Mouse (Mus musculus): ENCODE data around the gene Ints11. TPM values are rescaled to one million over a fixed set of nuclear protein-coding genes. Genes with fewer than 3 reads are reported as not detected.

The Ints11 gene
- 17.5 and 25.1 TPM in 2 replicates for total RNA-seq (2017)

GRCm38 (mm10) chr4:155869317-155870033 is at the start of gene Ints11, which contains the start of gene Cptp:
TSS of gene Ints11 (plus strand) at chr4:155869546.
TSS of gene Cptp (minus strand) at chr4:155869440.
- ATAC-seq (replicated peaks; ENCODE audit: low read depth, poor library complexity, severe bottlenecking), result peak; percentile 96

- ATAC-seq (replicated peaks; ENCODE audit: low read depth, poor library complexity, severe bottlenecking), result 0 out of 2 replicates have a peak, but pooled peaks have one; percentile 29
These were observed 48.3 kb upstream of the Ints11 start for GRCm38 (mm10) chr4:155821025-155821424.

- no peak for ATAC-seq (replicated peaks; ENCODE audit: low read depth, poor library complexity, severe bottlenecking)
These were observed 45.9 kb upstream of the Ints11 start for GRCm38 (mm10) chr4:155823443-155823842.

GRCm38 (mm10) chr4:155829866-155830265 is 39.5 kb upstream of the Ints11 start:
- ATAC-seq (replicated peaks; ENCODE audit: low read depth, poor library complexity, severe bottlenecking), result no peak

GRCm38 (mm10) chr4:155830596-155830995 is 38.8 kb upstream of the Ints11 start:
- ATAC-seq (replicated peaks; ENCODE audit: low read depth, poor library complexity, severe bottlenecking), result no peak

GRCm38 (mm10) chr4:155831205-155831766 is 38.1 kb upstream of the Ints11 start, which contains the start of gene Aurkaip1:
TSS of gene Aurkaip1 (plus strand) at chr4:155831272.
- peak; percentile 87 for ATAC-seq (replicated peaks; ENCODE audit: low read depth, poor library complexity, severe bottlenecking)

- ATAC-seq (replicated peaks; ENCODE audit: low read depth, poor library complexity, severe bottlenecking), result no peak
These were observed 37.5 kb upstream of the Ints11 start for GRCm38 (mm10) chr4:155831831-155832230.

- no peak for ATAC-seq (replicated peaks; ENCODE audit: low read depth, poor library complexity, severe bottlenecking)
These were observed 37.0 kb upstream of the Ints11 start for GRCm38 (mm10) chr4:155832321-155832720.

GRCm38 (mm10) chr4:155833234-155833633 is 36.1 kb upstream of the Ints11 start:
- no peak for ATAC-seq (replicated peaks; ENCODE audit: low read depth, poor library complexity, severe bottlenecking)

- peak; percentile 48 for ATAC-seq (replicated peaks; ENCODE audit: low read depth, poor library complexity, severe bottlenecking)
These were observed 35.5 kb upstream of the Ints11 start for GRCm38 (mm10) chr4:155833836-155834235.

GRCm38 (mm10) chr4:155837404-155838010 is 31.8 kb upstream of the Ints11 start:
- peak; percentile 37 for ATAC-seq (replicated peaks; ENCODE audit: low read depth, poor library complexity, severe bottlenecking)

GRCm38 (mm10) chr4:155838187-155839153 is 30.9 kb upstream of the Ints11 start:
- ATAC-seq (replicated peaks; ENCODE audit: low read depth, poor library complexity, severe bottlenecking), result no peak

- no peak for ATAC-seq (replicated peaks; ENCODE audit: low read depth, poor library complexity, severe bottlenecking)
These were observed 29.8 kb upstream of the Ints11 start, which contains the start of gene Mxra8 for GRCm38 (mm10) chr4:155839483-155839910. TSS of gene Mxra8 (plus strand) at chr4:155839680.

GRCm38 (mm10) chr4:155840076-155841002 is 29.0 kb upstream of the Ints11 start:
- ATAC-seq (replicated peaks; ENCODE audit: low read depth, poor library complexity, severe bottlenecking), result no peak

- ATAC-seq (replicated peaks; ENCODE audit: low read depth, poor library complexity, severe bottlenecking), result peak; percentile 64
These were observed 28.3 kb upstream of the Ints11 start for GRCm38 (mm10) chr4:155841003-155841454.

- ATAC-seq (replicated peaks; ENCODE audit: low read depth, poor library complexity, severe bottlenecking), result no peak
These were observed 27.6 kb upstream of the Ints11 start for GRCm38 (mm10) chr4:155841651-155842270.

- no peak for ATAC-seq (replicated peaks; ENCODE audit: low read depth, poor library complexity, severe bottlenecking)
These were observed 26.1 kb upstream of the Ints11 start for GRCm38 (mm10) chr4:155843231-155843630.

GRCm38 (mm10) chr4:155846871-155847578 is 22.3 kb upstream of the Ints11 start, which contains the start of gene Dvl1:
TSS of gene Dvl1 (plus strand) at chr4:155847402.
- ATAC-seq (replicated peaks; ENCODE audit: low read depth, poor library complexity, severe bottlenecking), result peak; percentile 71
